Mouse (Mus musculus): ENCODE data around the gene Chchd6. TPM values are rescaled to one million over a fixed set of nuclear protein-coding genes. Genes with fewer than 3 reads are reported as not detected.

The Chchd6 gene
- polyA plus RNA-seq, 1 experiment from 2014 or later = 56.5 TPM

- Histone ChIP-seq H3K4me1 (ENCODE audit: control insufficient read depth in 2 of 2, insufficient read depth in 2 of 2, low read length in 2 of 2) (peaks cover 18 to 30% of the 10 kb centered on the region in 2 experiments), H3K4me2 (ENCODE audit: low read length) (no peak overlapping the region), H3K27ac (replicated peaks in 1 of 2; ENCODE audit: control insufficient read depth in 1 of 2, insufficient read depth in 1 of 2, low read depth in 2 of 2, low read length in 2 of 2) (no peak overlapping the region), H3K4me3 (ENCODE audit: control insufficient read depth in 1 of 2, insufficient read depth in 1 of 2, low read depth in 1 of 2, low read length in 2 of 2) (no peak overlapping the region), H3K36me3 (ENCODE audit: control insufficient read depth, insufficient read depth, low read length) (no peaks in the 10 kb centered on the region), H3K9me3 (ENCODE audit: control insufficient read depth, low read length) (no peaks in the 10 kb centered on the region), H3K9ac (ENCODE audit: low read length) (no peak overlapping the region), H3K27me3 (ENCODE audit: control insufficient read depth, insufficient read depth, low read length) (no peaks in the 10 kb centered on the region)
- no peak for ATAC-seq (ENCODE audit: insufficient number of reproducible peaks, insufficient read depth, low FRiP score, low read depth)
- WGBS = 12% methylated on average over 1 of the region's 1 CpGs
These were observed 208.5 kb downstream of the Chchd6 start for GRCm38 (mm10) chr6:89386956-89387355.

- peak; percentile 37; the same call in 1 of the 2 replicates for ATAC-seq (ENCODE audit: insufficient number of reproducible peaks, insufficient read depth, low FRiP score, low read depth)
- WGBS = 12% methylated on average over 2 of the region's 2 CpGs
- H3K27ac ChIP-seq (replicated peaks in 1 of 2; ENCODE audit: control insufficient read depth in 1 of 2, insufficient read depth in 1 of 2, low read depth in 2 of 2, low read length in 2 of 2) = no peak overlapping the region
- no peaks in the 10 kb centered on the region for H3K9me3 ChIP-seq (ENCODE audit: control insufficient read depth, low read length)
- H3K9ac ChIP-seq (ENCODE audit: low read length) = no peak overlapping the region
- no peaks in the 10 kb centered on the region for H3K36me3 ChIP-seq (ENCODE audit: control insufficient read depth, insufficient read depth, low read length)
- no peak overlapping the region for H3K4me3 ChIP-seq (ENCODE audit: control insufficient read depth in 1 of 2, insufficient read depth in 1 of 2, low read depth in 1 of 2, low read length in 2 of 2)
- no peaks in the 10 kb centered on the region for H3K27me3 ChIP-seq (ENCODE audit: control insufficient read depth, insufficient read depth, low read length)
- no peak overlapping the region for H3K4me2 ChIP-seq (ENCODE audit: low read length)
- H3K4me1 ChIP-seq (ENCODE audit: control insufficient read depth in 2 of 2, insufficient read depth in 2 of 2, low read length in 2 of 2) = peaks cover 18 to 30% of the 10 kb centered on the region in 2 experiments
These were observed 210.8 kb downstream of the Chchd6 start for GRCm38 (mm10) chr6:89384699-89385098.

GRCm38 (mm10) chr6:89381851-89382250 is 213.6 kb downstream of the Chchd6 start:
- H3K27ac ChIP-seq (replicated peaks in 1 of 2; ENCODE audit: control insufficient read depth in 1 of 2, insufficient read depth in 1 of 2, low read depth in 2 of 2, low read length in 2 of 2) = no peak overlapping the region
- H3K4me3 ChIP-seq (ENCODE audit: control insufficient read depth in 1 of 2, insufficient read depth in 1 of 2, low read depth in 1 of 2, low read length in 2 of 2) = no peak overlapping the region
- H3K9me3 ChIP-seq (ENCODE audit: control insufficient read depth, low read length) = no peaks in the 10 kb centered on the region
- 71% methylated on average over 5 of the region's 5 CpGs for WGBS
- no peak overlapping the region for H3K9ac ChIP-seq (ENCODE audit: low read length)
- ATAC-seq (ENCODE audit: insufficient number of reproducible peaks, insufficient read depth, low FRiP score, low read depth) = no peak
- H3K4me2 ChIP-seq (ENCODE audit: low read length) = no peak overlapping the region
- no peaks in the 10 kb centered on the region for H3K36me3 ChIP-seq (ENCODE audit: control insufficient read depth, insufficient read depth, low read length)
- H3K27me3 ChIP-seq (ENCODE audit: control insufficient read depth, insufficient read depth, low read length) = no peaks in the 10 kb centered on the region
- H3K4me1 ChIP-seq (ENCODE audit: control insufficient read depth in 2 of 2, insufficient read depth in 2 of 2, low read length in 2 of 2) = peaks cover 15 to 23% of the 10 kb centered on the region in 2 experiments; a peak in 3 of 4 replicates

- Histone ChIP-seq H3K27ac (replicated peaks in 1 of 2; ENCODE audit: control insufficient read depth in 1 of 2, insufficient read depth in 1 of 2, low read depth in 2 of 2, low read length in 2 of 2) (no peak overlapping the region), H3K36me3 (ENCODE audit: control insufficient read depth, insufficient read depth, low read length) (no peaks in the 10 kb centered on the region), H3K27me3 (ENCODE audit: control insufficient read depth, insufficient read depth, low read length) (no peaks in the 10 kb centered on the region), H3K4me2 (ENCODE audit: low read length) (no peak overlapping the region), H3K9me3 (ENCODE audit: control insufficient read depth, low read length) (no peaks in the 10 kb centered on the region), H3K4me3 (ENCODE audit: control insufficient read depth in 1 of 2, insufficient read depth in 1 of 2, low read depth in 1 of 2, low read length in 2 of 2) (no peak overlapping the region), H3K9ac (ENCODE audit: low read length) (no peak overlapping the region; the same call in 1 of the 2 replicates), H3K4me1 (ENCODE audit: control insufficient read depth in 2 of 2, insufficient read depth in 2 of 2, low read length in 2 of 2) (peaks cover 15 to 20% of the 10 kb centered on the region in 2 experiments; a peak in 3 of 4 replicates)
- no peak for ATAC-seq (ENCODE audit: insufficient number of reproducible peaks, insufficient read depth, low FRiP score, low read depth)
- WGBS = 57% methylated on average over 3 of the region's 3 CpGs
These were observed 214.3 kb downstream of the Chchd6 start for GRCm38 (mm10) chr6:89381172-89381571.

GRCm38 (mm10) chr6:89380751-89381150 is 214.7 kb downstream of the Chchd6 start:
- WGBS = 36% methylated on average over 3 of the region's 3 CpGs
- no peak for ATAC-seq (ENCODE audit: insufficient number of reproducible peaks, insufficient read depth, low FRiP score, low read depth)
- Histone ChIP-seq H3K27ac (replicated peaks in 1 of 2; ENCODE audit: control insufficient read depth in 1 of 2, insufficient read depth in 1 of 2, low read depth in 2 of 2, low read length in 2 of 2) (no peak overlapping the region), H3K4me2 (ENCODE audit: low read length) (no peak overlapping the region), H3K4me1 (ENCODE audit: control insufficient read depth in 2 of 2, insufficient read depth in 2 of 2, low read length in 2 of 2) (peaks cover 15 to 20% of the 10 kb centered on the region in 2 experiments; a peak in 3 of 4 replicates), H3K27me3 (ENCODE audit: control insufficient read depth, insufficient read depth, low read length) (no peaks in the 10 kb centered on the region), H3K4me3 (ENCODE audit: control insufficient read depth in 1 of 2, insufficient read depth in 1 of 2, low read depth in 1 of 2, low read length in 2 of 2) (no peak overlapping the region), H3K9ac (ENCODE audit: low read length) (no peak overlapping the region), H3K36me3 (ENCODE audit: control insufficient read depth, insufficient read depth, low read length) (no peaks in the 10 kb centered on the region), H3K9me3 (ENCODE audit: control insufficient read depth, low read length) (no peaks in the 10 kb centered on the region)

- Histone ChIP-seq H3K4me2 (ENCODE audit: low read length) (no peak overlapping the region), H3K27ac (replicated peaks in 1 of 2; ENCODE audit: control insufficient read depth in 1 of 2, insufficient read depth in 1 of 2, low read depth in 2 of 2, low read length in 2 of 2) (no peak overlapping the region), H3K4me1 (ENCODE audit: control insufficient read depth in 2 of 2, insufficient read depth in 2 of 2, low read length in 2 of 2) (peaks cover 2 to 4% of the 10 kb centered on the region in 2 experiments; a peak in 2 of 4 replicates), H3K9me3 (ENCODE audit: control insufficient read depth, low read length) (no peaks in the 10 kb centered on the region), H3K4me3 (ENCODE audit: control insufficient read depth in 1 of 2, insufficient read depth in 1 of 2, low read depth in 1 of 2, low read length in 2 of 2) (no peak overlapping the region), H3K36me3 (ENCODE audit: control insufficient read depth, insufficient read depth, low read length) (no peaks in the 10 kb centered on the region), H3K27me3 (ENCODE audit: control insufficient read depth, insufficient read depth, low read length) (no peaks in the 10 kb centered on the region), H3K9ac (ENCODE audit: low read length) (no peak overlapping the region)
- WGBS = 78% methylated on average over 2 of the region's 2 CpGs
- ATAC-seq (ENCODE audit: insufficient number of reproducible peaks, insufficient read depth, low FRiP score, low read depth) = no peak
These were observed 217.2 kb downstream of the Chchd6 start for GRCm38 (mm10) chr6:89378264-89378663.

- ATAC-seq (ENCODE audit: insufficient number of reproducible peaks, insufficient read depth, low FRiP score, low read depth) = no peak
- no peak overlapping the region for H3K27ac ChIP-seq (replicated peaks in 1 of 2; ENCODE audit: control insufficient read depth in 1 of 2, insufficient read depth in 1 of 2, low read depth in 2 of 2, low read length in 2 of 2)
These were observed 226.6 kb downstream of the Chchd6 start for GRCm38 (mm10) chr6:89368812-89369211.

GRCm38 (mm10) chr6:89364342-89364741 is 231.1 kb downstream of the Chchd6 start:
- WGBS = 70% methylated on average over 3 of the region's 3 CpGs
- ATAC-seq (ENCODE audit: insufficient number of reproducible peaks, insufficient read depth, low FRiP score, low read depth) = no peak
- Histone ChIP-seq H3K27ac (replicated peaks in 1 of 2; ENCODE audit: control insufficient read depth in 1 of 2, insufficient read depth in 1 of 2, low read depth in 2 of 2, low read length in 2 of 2) (no peak overlapping the region), H3K9me3 (ENCODE audit: control insufficient read depth, low read length) (no peaks in the 10 kb centered on the region), H3K36me3 (ENCODE audit: control insufficient read depth, insufficient read depth, low read length) (no peaks in the 10 kb centered on the region), H3K4me2 (ENCODE audit: low read length) (no peak overlapping the region), H3K4me1 (ENCODE audit: control insufficient read depth in 2 of 2, insufficient read depth in 2 of 2, low read length in 2 of 2) (peaks cover 23 to 25% of the 10 kb centered on the region in 2 experiments), H3K27me3 (ENCODE audit: control insufficient read depth, insufficient read depth, low read length) (peaks cover 7% of the 10 kb centered on the region), H3K4me3 (ENCODE audit: control insufficient read depth in 1 of 2, insufficient read depth in 1 of 2, low read depth in 1 of 2, low read length in 2 of 2) (no peak overlapping the region), H3K9ac (ENCODE audit: low read length) (no peak overlapping the region)

More at GRCm38 (mm10) chr6:89368812-89369211, 226.6 kb downstream of the Chchd6 start:
- Histone ChIP-seq H3K27me3 (ENCODE audit: control insufficient read depth, insufficient read depth, low read length) (peaks cover 2% of the 10 kb centered on the region), H3K4me1 (ENCODE audit: control insufficient read depth in 2 of 2, insufficient read depth in 2 of 2, low read length in 2 of 2) (no peaks in the 10 kb centered on the region), H3K9ac (ENCODE audit: low read length) (no peak overlapping the region), H3K36me3 (ENCODE audit: control insufficient read depth, insufficient read depth, low read length) (no peaks in the 10 kb centered on the region), H3K9me3 (ENCODE audit: control insufficient read depth, low read length) (no peaks in the 10 kb centered on the region), H3K4me2 (ENCODE audit: low read length) (no peak overlapping the region), H3K4me3 (ENCODE audit: control insufficient read depth in 1 of 2, insufficient read depth in 1 of 2, low read depth in 1 of 2, low read length in 2 of 2) (no peak overlapping the region)

Measured in heart, embryonic 14.5 days (tissue).